Mouse (Mus musculus) CH12.LX (cell line): Measurements from ENCODE around the gene Gm20695. TPM values are rescaled to one million over a fixed set of nuclear protein-coding genes. Genes with fewer than 3 reads are reported as not detected.

ENCODE experiments used
- DNase-seq: peaks from one replicate; pipeline ENCODE4 v3.0.0-alpha.2; 2013; ENCODE audit errors: extremely low read depth
- H3K27ac ChIP-seq: 2 replicates; pipeline ENCODE4 v1.5.1; 2012; ENCODE audit warnings: low read depth, mild to moderate bottlenecking, control low read depth, moderate library complexity; ENCODE audit not compliant: insufficient read depth
- H3K27me3 ChIP-seq: replicated peaks from 2 replicates; pipeline ENCODE3; 2012; ENCODE audit warnings: inconsistent platforms
- H3K36me3 ChIP-seq, 2 experiments: replicated peaks in 1 of 2; 2 replicates each; pipeline versions ENCODE3 to v1.6.1; 2012; ENCODE audit warnings: inconsistent platforms in 1 of 2, low read length in 1 of 2, mild to moderate bottlenecking in 1 of 2, mixed read lengths in 1 of 2, moderate library complexity in 1 of 2; ENCODE audit not compliant: control insufficient read depth in 1 of 2, insufficient read depth in 1 of 2
- H3K4me1 ChIP-seq, 2 experiments: 2 replicates each; pipeline ENCODE4 v1.6.1; 2012; ENCODE audit warnings: inconsistent platforms in 1 of 2, moderate library complexity in 1 of 2; ENCODE audit not compliant: insufficient read depth in 2 of 2, control insufficient read depth in 1 of 2
- H3K4me2 ChIP-seq: 2 replicates; pipeline ENCODE4 v1.6.1; 2012; ENCODE audit warnings: low read depth, mild to moderate bottlenecking, control low read depth; ENCODE audit not compliant: poor library complexity, insufficient read depth, severe bottlenecking
- H3K4me3 ChIP-seq, 3 experiments: fragments of 150-350 bp in 1 of 3; sonication (generic) in 1 of 3; replicated peaks in 1 of 3; 2 replicates each; pipeline versions ENCODE3 to v1.5.1; 2011 to 2012; ENCODE audit warnings: low read depth in 2 of 3, low read length in 2 of 3, mild to moderate bottlenecking in 2 of 3, moderate library complexity in 2 of 3, control low read depth in 1 of 3, improper control_type of control experiment in 1 of 3, inconsistent platforms in 1 of 3, mixed read lengths in 1 of 3; ENCODE audit not compliant: poor library complexity in 1 of 3
- H3K79me2 ChIP-seq: replicated peaks from 2 replicates; pipeline ENCODE4 v1.6.1; 2012; ENCODE audit warnings: mild to moderate bottlenecking, moderate library complexity; ENCODE audit not compliant: control insufficient read depth, poor library complexity, insufficient read depth, severe bottlenecking; ENCODE audit errors: extremely low read depth
- H3K9ac ChIP-seq: 2 replicates; pipeline ENCODE4 v1.6.1; 2012; ENCODE audit warnings: low read depth, mild to moderate bottlenecking, control low read depth, moderate library complexity; ENCODE audit not compliant: insufficient read depth
- H3K9me3 ChIP-seq: replicated peaks from 2 replicates; pipeline ENCODE3; 2012; ENCODE audit warnings: low read length, inconsistent platforms, mixed read lengths
- BHLHE40 ChIP-seq: IDR thresholded peaks from 2 replicates; pipeline ENCODE4 v1.6.1; 2011; ENCODE audit warnings: mild to moderate bottlenecking, low read depth, low read length, improper control_type of control experiment
- CHD1 ChIP-seq: IDR thresholded peaks from 2 replicates; pipeline ENCODE4 v1.6.1; 2012; ENCODE audit warnings: low read depth, low read length, improper control_type of control experiment, inconsistent platforms
- CTCF ChIP-seq, 2 experiments: IDR thresholded peaks in 1 of 2; conservative IDR thresholded peaks in 1 of 2; 2 replicates each; pipeline ENCODE4 v1.5.1; 2011 to 2012; ENCODE audit warnings: low read depth in 2 of 2, low read length in 2 of 2, improper control_type of control experiment in 1 of 2, inconsistent platforms in 1 of 2, mild to moderate bottlenecking in 1 of 2, moderate library complexity in 1 of 2
- E2F4 ChIP-seq: IDR thresholded peaks from 2 replicates; pipeline ENCODE4 v1.6.1; 2011; ENCODE audit warnings: low read depth, low read length, improper control_type of control experiment; ENCODE audit not compliant: insufficient replicate concordance
- ELF1 ChIP-seq: IDR thresholded peaks from 2 replicates; pipeline ENCODE4 v1.6.1; 2014; ENCODE audit warnings: low read depth, mild to moderate bottlenecking, inconsistent platforms, low read length, improper control_type of control experiment
- EP300 ChIP-seq: IDR thresholded peaks from 2 replicates; pipeline ENCODE4 v1.6.1; 2011; ENCODE audit warnings: low read length, improper control_type of control experiment
- ETS1 ChIP-seq: conservative IDR thresholded peaks from 2 replicates; pipeline ENCODE4 v1.6.1; 2012; ENCODE audit warnings: low read depth, mild to moderate bottlenecking, inconsistent platforms, low read length, improper control_type of control experiment, moderate library complexity
- GABPA ChIP-seq: IDR thresholded peaks from 2 replicates; pipeline ENCODE4 v1.6.1; 2012; ENCODE audit warnings: low read depth, low read length, improper control_type of control experiment, inconsistent platforms; ENCODE audit not compliant: insufficient replicate concordance
- IRF4 ChIP-seq: IDR thresholded peaks from 2 replicates; pipeline ENCODE4 v1.6.1; 2014; ENCODE audit warnings: low read depth, mild to moderate bottlenecking, inconsistent platforms, low read length, improper control_type of control experiment
- JUND ChIP-seq: conservative IDR thresholded peaks from 2 replicates; pipeline ENCODE4 v1.6.1; 2011; ENCODE audit warnings: low read depth, low read length, improper control_type of control experiment
- MAFK ChIP-seq: IDR thresholded peaks from 2 replicates; pipeline ENCODE4 v1.6.1; 2011; ENCODE audit warnings: low read length, improper control_type of control experiment; ENCODE audit not compliant: insufficient replicate concordance
- MAX ChIP-seq: IDR thresholded peaks from 2 replicates; pipeline ENCODE4 v1.6.1; 2011; ENCODE audit warnings: low read length, improper control_type of control experiment
- MEF2A ChIP-seq: IDR thresholded peaks from 2 replicates; pipeline ENCODE4 v1.6.1; 2014; ENCODE audit warnings: low read depth, mild to moderate bottlenecking, inconsistent platforms, low read length, improper control_type of control experiment, borderline replicate concordance
- MXI1 ChIP-seq: IDR thresholded peaks from 2 replicates; pipeline ENCODE4 v1.6.1; 2011; ENCODE audit warnings: mild to moderate bottlenecking, low read depth, low read length, improper control_type of control experiment
- MYC ChIP-seq: IDR thresholded peaks from 2 replicates; pipeline ENCODE4 v1.6.1; 2011; ENCODE audit warnings: low read depth, mild to moderate bottlenecking, improper control_type of control experiment, low read length
- NELFE ChIP-seq: IDR thresholded peaks from 2 replicates; pipeline ENCODE4 v1.6.1; 2011; ENCODE audit warnings: low read depth, low read length, improper control_type of control experiment
- PAX5 ChIP-seq: IDR thresholded peaks from 2 replicates; pipeline ENCODE4 v1.6.1; 2012; ENCODE audit warnings: low read length, inconsistent platforms, mixed read lengths
- POLR2AphosphoS2 ChIP-seq: IDR thresholded peaks from 2 replicates; pipeline ENCODE4 v1.6.1; 2011; ENCODE audit warnings: low read depth, low read length, improper control_type of control experiment
- RAD21 ChIP-seq: IDR thresholded peaks from 2 replicates; pipeline ENCODE4 v1.6.1; 2011; ENCODE audit warnings: low read depth, mild to moderate bottlenecking, low read length, improper control_type of control experiment, moderate library complexity
- RCOR1 ChIP-seq: conservative IDR thresholded peaks from 2 replicates; pipeline ENCODE4 v1.6.1; 2012; ENCODE audit warnings: low read depth, mild to moderate bottlenecking, inconsistent platforms, low read length, improper control_type of control experiment
- SIN3A ChIP-seq: IDR thresholded peaks from 2 replicates; pipeline ENCODE4 v1.6.1; 2012; ENCODE audit warnings: low read length, improper control_type of control experiment, inconsistent platforms
- TBP ChIP-seq: conservative IDR thresholded peaks from 2 replicates; pipeline ENCODE4 v1.6.1; 2011; ENCODE audit warnings: low read depth, low read length, improper control_type of control experiment
- TCF12 ChIP-seq: IDR thresholded peaks from 2 replicates; pipeline ENCODE4 v1.6.1; 2014; ENCODE audit warnings: low read depth, mild to moderate bottlenecking, inconsistent platforms, low read length, improper control_type of control experiment
- UBTF ChIP-seq: IDR thresholded peaks from 2 replicates; pipeline ENCODE4 v1.6.1; 2012; ENCODE audit warnings: low read depth, mild to moderate bottlenecking, inconsistent platforms, low read length, improper control_type of control experiment, moderate library complexity
- USF1 ChIP-seq: IDR thresholded peaks from 2 replicates; pipeline ENCODE4 v1.6.1; 2014; ENCODE audit warnings: low read depth, mild to moderate bottlenecking, inconsistent platforms, low read length, improper control_type of control experiment
- USF2 ChIP-seq: conservative IDR thresholded peaks from 2 replicates; pipeline ENCODE4 v1.6.1; 2011; ENCODE audit warnings: low read depth, low read length, improper control_type of control experiment
- ZKSCAN1 ChIP-seq: IDR thresholded peaks from 2 replicates; pipeline ENCODE4 v1.6.1; 2012; ENCODE audit warnings: low read depth, inconsistent platforms, low read length, improper control_type of control experiment, borderline replicate concordance
- dilution Hi-C: fragments of 300-500 bp; cut with MboI; formaldehyde crosslinking; loops from 2 replicates; pipeline ENCODE4 v1.14.3; 2020; ENCODE audit warnings: low sequenced_read_pairs; ENCODE audit not compliant: extremely low pct_unique_long_range_greater_than_20kb, extremely low pct_ligation_motif_present
- in situ Hi-C: fragments of 300-500 bp; cut with MboI; formaldehyde crosslinking; loops from 3 replicates; pipeline ENCODE4 v1.14.3; 2019; ENCODE audit warnings: low sequenced_read_pairs, low pct_ligation_motif_present, low pct_unique_long_range_greater_than_20kb, mixed read lengths
- polyA plus RNA-seq: library from polyadenylated mRNA; unstranded; fragments of >175 nt; gene quantifications from 2 replicates; pipeline ENCODE4 v1.2.1, GENCODE M21; 2012; ENCODE audit warnings: low read depth; ENCODE audit not compliant: insufficient read length
- total RNA-seq, 2 experiments: library from RNA; depleted of rRNA; stranded (reverse); fragments of 300-350 nt in 1 of 2; fragments of >200 nt in 1 of 2; gene quantifications; 2 replicates each; pipeline ENCODE4 v1.2.3; 2012 to 2014

Gm20695 gene
- total and polyA plus RNA-seq, 3 experiments: 0.89 to 1.2 TPM; not detected in 1

- H3K36me3 ChIP-seq: peaks cover 50 to 88% of the 10 kb centered on the region in 2 experiments
- peaks cover 8% of the 10 kb centered on the region for H3K9me3 ChIP-seq
- no peaks in the 10 kb centered on the region for H3K79me2 ChIP-seq
- H3K27ac ChIP-seq: no peak overlapping the region
- TF ChIP-seq USF2: no peak
- no peak for TF ChIP-seq CHD1
- no peak for TF ChIP-seq MAFK
- TF ChIP-seq TCF12: no peak
- TF ChIP-seq USF1: no peak
- TF ChIP-seq PAX5: no peak
- no peak for TF ChIP-seq BHLHE40
- TF ChIP-seq CTCF (conservative IDR thresholded peaks at IDR 0.05 in 1 of 2, IDR thresholded peaks at IDR 0.05 in 1 of 2; ENCODE audit: low read depth in 2 of 2, low read length in 2 of 2): no peak
- no peak for TF ChIP-seq ZKSCAN1
- TF ChIP-seq RAD21: no peak
- no peak for TF ChIP-seq NELFE
- no peak for TF ChIP-seq MEF2A
- TF ChIP-seq GABPA: no peak
- no peak for TF ChIP-seq ETS1
- TF ChIP-seq E2F4: no peak
- TF ChIP-seq EP300: no peak
- no peak for TF ChIP-seq MXI1
- TF ChIP-seq ELF1: no peak
- in situ Hi-C loops: no loop called here
- no peak overlapping the region for H3K9ac ChIP-seq
- no peak overlapping the region for H3K4me2 ChIP-seq
- no peaks in the 10 kb centered on the region for H3K4me1 ChIP-seq
- H3K4me3 ChIP-seq: no peak overlapping the region
- no peaks in the 10 kb centered on the region for H3K27me3 ChIP-seq
- dilution Hi-C loops: no loop called here
- DNase-seq: no peak
Observed at GRCm38 (mm10) chr16:3923966-3924365, 39.5 kb downstream of the Gm20695 start.

GRCm38 (mm10) chr16:3928582-3928981 lies 44.1 kb downstream of the Gm20695 start:
- Histone ChIP-seq H3K9me3 (peaks cover 8% of the 10 kb centered on the region), H3K4me1 (peaks cover 0 to 2% of the 10 kb centered on the region in 2 experiments; a peak in 1 of 4 replicates), H3K27ac (no peak overlapping the region), H3K4me3 (no peak overlapping the region), H3K79me2 (no peaks in the 10 kb centered on the region), H3K27me3 (no peaks in the 10 kb centered on the region), H3K9ac (no peak overlapping the region), H3K36me3 (peaks cover 49 to 83% of the 10 kb centered on the region in 2 experiments), H3K4me2 (no peak overlapping the region)
- dilution Hi-C loops: no loop called here
- no peak for DNase-seq
- TF ChIP-seq UBTF (no peak), RAD21 (no peak), MAX (no peak), RCOR1 (no peak), USF2 (no peak), MYC (no peak), MAFK (no peak), JUND (no peak), BHLHE40 (no peak), TBP (no peak), POLR2AphosphoS2 (no peak), SIN3A (no peak), IRF4 (no peak), EP300 (no peak)
- in situ Hi-C loops: loop anchor here (5.0 kb wide), 1 partner anchor 74 kb away; the partner anchor contains the start of gene Slx4
